Mouse (Mus musculus) cerebellum, postnatal 25 days (tissue): ENCODE results near the gene Nr2f2.

ENCODE experiments used
- DNase-seq, 2 experiments: peaks; one replicate each; pipeline ENCODE4 v3.0.0; 2021; ENCODE audit warnings: mixed read lengths in 2 of 2

Gene Nr2f2

DNA sequence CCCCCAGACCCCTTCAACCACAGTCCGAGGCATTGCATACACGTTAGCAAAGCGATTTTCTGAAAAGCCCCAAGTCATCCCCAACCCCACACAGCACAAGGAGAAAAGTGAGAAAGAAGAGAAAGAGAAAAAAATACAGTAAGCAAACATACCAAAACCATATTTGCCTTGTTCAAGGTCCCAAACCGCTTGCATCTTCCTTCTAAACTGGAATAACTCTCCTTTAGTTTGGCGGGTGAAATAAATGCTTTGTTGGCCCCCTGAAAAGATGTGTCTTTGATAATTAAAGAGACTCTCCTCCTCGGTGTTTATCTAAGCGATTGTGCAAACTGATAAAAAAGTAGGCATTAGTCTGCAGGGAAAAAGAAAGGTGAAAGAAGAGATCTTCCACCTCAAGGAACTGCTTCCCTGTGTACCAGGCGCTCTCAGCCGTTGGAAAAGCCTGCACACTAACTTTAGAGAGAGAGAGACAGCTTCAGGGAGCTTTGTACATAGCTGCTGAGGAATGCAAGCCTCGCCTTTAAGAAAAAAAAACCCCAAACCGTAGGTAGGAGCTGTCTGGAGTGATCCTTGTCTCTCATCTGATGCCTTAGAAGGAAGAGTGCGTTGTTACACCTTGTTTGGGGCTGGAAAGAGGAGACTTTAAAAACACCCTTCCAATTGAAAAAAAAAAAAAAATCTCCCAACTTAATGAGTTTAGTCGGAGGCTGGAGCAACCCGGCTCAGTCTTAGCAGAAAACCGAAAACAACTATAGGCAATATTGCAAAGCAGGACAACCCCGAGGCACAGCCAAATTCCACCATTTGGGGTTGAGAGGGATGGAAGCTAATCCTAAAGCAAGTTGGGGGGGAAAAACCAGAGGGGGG, at the start of gene Nr2f2:
Gene Nr2f2, minus strand, starts transcription at position 795 of the 867 bp plus-strand sequence.
- no peak for DNase-seq

DNA sequence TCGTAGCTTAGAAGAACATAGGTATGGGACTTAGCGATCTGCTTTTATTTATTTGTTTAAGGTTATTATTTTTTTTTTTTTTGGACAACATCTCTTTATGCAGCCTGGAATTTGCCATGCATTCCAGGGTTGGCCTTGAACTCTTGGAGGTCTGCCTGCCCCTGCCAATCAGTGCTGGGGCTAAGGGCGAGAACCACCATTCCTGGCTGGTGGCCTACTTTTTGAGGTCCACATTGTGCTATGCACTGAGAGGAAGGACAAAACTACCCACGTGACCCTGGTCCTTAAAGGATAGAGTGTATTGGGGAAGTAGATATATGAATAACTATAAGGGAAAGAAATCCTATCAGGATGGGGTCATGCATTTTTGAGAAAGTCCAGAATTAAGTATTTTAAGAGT, 47.9 kb upstream of the Nr2f2 start:
- no peak for DNase-seq

GRCm38 (mm10) chr7:70413646-70414045, 47.1 kb upstream of the Nr2f2 start:
- no peak for DNase-seq

DNA sequence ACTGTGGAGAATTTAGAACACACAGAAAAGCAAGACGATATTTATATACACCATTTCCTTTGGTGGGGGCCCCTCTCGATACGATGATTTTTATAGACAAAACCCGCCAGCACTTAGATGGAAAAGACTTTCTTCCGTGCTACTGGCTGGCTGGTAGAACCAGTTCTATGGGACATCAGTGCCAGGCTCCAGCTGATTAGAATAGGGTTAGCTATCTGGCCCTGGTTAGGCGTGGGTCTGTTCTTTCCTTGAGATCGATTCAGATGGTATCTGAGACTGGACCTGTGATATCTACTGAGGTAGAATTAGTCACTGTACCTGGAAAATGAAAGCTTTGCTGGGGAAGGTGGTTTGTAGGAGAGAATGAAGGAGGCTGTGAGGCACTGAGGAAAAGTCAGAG, 46.4 kb upstream of the Nr2f2 start:
- DNase-seq = no peak

GRCm38 (mm10) chr7:70410350-70410749, 43.8 kb upstream of the Nr2f2 start:
- DNase-seq = no peak

DNA sequence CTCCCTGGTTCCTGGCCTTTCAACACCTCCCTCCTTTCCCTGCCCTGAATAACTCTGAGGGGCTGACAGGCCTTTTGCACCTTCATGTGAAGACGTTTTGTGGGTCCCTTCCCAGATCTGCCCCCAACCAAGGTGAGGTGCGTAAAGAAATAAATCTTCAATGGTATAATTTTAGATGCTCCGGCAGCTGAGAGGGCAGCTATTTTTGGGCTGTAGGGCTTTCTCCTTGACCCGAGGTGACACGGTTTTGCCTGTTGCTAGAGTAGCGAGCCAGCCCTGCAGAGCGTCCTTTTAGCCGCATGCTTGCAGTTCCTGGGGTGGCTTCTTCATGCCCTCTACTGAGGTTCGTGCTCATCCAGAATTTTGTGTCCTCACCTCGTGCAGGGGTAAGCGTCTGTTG, 43.4 kb upstream of the Nr2f2 start:
- no peak for DNase-seq

DNA sequence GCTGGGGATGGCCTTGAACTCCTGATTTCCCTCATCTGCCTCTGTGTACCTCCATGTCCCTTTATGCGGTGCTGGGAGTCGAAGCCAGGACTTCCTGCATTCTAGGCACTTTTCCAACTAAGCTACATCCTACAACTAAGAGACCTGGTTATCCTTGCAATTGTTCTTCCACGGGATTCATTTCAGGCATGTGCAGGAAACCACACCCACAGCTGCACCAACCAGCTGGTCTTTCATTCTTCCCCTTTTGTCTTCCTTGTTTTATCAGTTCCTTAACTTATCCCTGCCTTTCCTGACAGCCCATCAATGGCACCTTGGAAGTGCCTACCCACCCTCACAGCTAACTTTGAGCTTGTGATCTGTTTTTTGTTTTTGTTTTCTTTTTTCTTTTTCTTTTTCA, 42.3 kb upstream of the Nr2f2 start:
- no peak for DNase-seq

DNA sequence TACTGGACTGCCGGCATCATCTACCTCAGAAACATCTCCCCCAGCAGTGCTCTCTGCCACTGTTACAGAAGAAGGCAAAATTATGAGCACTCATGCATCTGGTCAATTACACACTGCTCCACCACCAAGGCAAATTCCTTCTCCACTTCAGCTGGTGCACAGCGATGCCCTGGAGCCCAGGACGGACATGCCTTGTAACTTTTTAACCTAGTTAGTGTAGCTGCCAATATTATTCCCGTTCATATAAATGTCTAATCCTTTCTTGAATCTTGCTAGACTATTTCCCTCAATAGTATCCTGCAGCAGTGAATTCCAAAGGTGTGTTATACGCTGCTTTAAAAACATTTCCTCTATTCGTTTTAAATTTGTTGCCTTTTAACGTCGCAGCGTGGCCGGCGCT, 40.6 kb upstream of the Nr2f2 start:
- DNase-seq = no peak

DNA sequence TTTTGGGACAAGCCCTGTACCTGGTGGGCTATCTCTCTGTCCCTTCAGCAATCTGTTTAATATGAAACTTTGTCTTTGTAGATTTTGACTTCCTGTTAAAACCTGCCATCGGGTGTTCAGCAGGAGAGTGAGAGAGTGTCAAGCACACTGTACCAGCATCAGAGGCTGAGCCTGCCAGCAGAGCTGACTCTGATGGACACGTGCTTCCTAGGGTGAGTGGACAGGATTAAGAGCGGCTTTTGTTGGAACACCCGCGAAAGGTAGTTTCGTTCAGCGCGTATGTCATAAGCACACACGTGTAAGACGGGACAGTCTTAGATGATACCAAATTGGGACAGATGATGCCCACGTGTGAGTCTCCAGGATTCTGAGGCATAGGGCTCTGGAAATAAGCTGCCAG, 40.0 kb upstream of the Nr2f2 start:
- DNase-seq = no peak

- DNase-seq = no peak
Observed at GRCm38 (mm10) chr7:70405466-70405865, 38.9 kb upstream of the Nr2f2 start.

GRCm38 (mm10) chr7:70382828-70383227, 16.3 kb upstream of the Nr2f2 start:
- DNase-seq = no peak

- no peak for DNase-seq
Observed at GRCm38 (mm10) chr7:70381409-70382244, 15.1 kb upstream of the Nr2f2 start.

GRCm38 (mm10) chr7:70380943-70381342, 14.4 kb upstream of the Nr2f2 start:
- no peak for DNase-seq

GRCm38 (mm10) chr7:70380246-70380645, 13.7 kb upstream of the Nr2f2 start:
- DNase-seq = no peak

DNA sequence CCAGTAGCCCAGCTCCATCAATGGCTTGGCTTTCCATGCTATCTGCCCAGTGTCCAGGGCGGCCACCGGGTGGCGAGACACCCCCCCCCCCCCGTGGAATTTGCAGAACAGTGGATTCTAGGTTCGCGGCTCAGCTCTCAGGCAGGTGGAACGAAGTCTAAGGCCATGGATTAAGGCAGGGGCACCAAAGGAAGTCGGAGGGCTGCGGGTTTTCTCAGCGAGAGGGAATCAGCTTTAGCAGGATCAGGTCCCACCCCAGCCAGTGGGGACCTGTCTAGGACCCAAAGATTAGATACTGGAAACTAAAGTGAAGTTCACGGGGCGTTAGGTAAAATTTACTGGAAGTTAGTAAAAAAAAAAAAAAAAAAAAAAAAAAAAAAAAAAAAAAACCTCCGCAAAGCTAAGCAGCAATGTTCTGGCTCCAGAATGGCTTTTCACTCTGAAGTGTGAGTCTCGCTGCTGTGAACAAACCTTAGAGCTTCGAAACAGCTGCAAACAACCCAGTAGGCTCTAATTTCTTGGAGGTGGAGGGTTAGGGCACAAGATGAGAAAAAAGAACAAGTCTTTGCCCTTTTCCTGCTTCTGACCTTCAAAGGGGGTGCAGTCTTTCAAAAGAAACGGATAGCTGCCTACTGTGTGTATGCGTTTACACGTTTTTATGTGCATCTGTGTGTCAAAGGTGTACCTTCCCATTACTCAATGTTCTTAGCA, 4.2 kb upstream of the Nr2f2 start:
- DNase-seq = no peak

GRCm38 (mm10) chr7:70369731-70370551, 3.4 kb upstream of the Nr2f2 start:
- no peak for DNase-seq

DNA sequence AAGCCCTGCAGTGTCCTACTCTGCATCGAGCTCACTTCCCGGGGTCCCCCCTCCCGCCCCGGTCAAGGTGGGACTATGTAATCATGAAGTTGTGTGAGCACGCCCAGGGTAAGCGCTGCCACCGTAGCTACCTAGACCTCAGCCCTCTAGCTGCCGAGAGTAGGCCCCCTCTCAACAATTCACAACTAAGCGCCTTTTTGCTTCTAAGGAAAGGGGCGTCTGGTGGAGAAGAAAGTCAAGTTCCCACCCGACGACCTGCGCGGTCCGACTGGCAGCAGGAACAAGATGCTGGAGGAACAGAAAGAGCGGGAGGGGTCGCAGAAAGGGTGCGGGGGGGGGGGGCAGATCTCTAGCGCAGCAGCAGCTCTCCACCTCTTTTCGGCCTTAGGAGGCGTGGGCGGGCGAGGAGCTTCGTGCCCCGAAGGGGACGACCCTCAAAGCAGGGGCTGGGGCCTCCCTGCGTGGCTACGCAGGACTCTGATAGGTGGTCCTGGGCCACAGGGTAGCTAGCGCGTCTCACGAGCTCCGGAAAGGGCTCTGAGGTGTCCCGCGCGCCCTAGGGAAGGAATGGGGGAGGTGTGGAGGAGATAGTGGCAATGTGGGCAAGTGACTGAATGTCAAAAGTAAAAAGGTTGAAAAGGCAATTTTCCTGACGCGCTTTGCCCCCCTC, 2.7 kb upstream of the Nr2f2 start:
- no peak for DNase-seq

GRCm38 (mm10) chr7:70368751-70369060, 2.2 kb upstream of the Nr2f2 start:
- DNase-seq = no peak

- no peak for DNase-seq
Observed at GRCm38 (mm10) chr7:70368268-70368655, 1.7 kb upstream of the Nr2f2 start.

DNA sequence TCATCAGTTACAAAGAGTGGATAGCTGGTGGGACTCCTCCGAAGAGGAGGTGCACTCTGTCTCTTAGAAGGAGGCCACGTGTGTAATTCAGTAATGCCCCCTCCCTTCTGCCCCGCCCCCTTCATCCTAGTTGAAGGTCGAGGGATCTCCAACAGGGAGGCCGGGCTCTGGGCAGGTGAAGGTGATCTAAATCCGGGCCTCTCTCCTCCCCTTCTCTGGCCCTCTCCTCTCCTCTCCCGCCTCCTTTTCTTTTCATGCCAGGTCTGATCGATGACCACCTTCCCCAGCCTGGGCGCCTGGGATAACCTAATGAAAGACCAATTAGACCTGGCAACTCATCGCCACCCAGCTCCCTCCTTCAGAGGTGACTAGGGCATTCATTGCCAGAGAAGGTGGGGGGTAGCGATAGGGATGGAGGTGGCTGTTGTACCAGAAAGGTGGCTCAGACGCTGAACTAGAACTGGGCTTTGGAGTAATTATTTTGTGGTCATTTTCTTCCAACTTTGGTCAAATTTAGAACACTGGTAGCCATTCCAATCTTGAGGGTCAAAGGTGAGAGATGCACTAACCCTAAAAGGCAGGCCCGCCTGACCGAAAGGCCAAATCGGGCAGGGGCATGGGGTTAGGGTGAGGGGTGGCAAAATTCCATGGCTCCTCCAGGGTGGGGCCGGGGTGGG, 1.2 kb upstream of the Nr2f2 start:
- DNase-seq = no peak

- no peak for DNase-seq
Observed at GRCm38 (mm10) chr7:70366808-70367095, 217 bp upstream of the Nr2f2 start.

DNA sequence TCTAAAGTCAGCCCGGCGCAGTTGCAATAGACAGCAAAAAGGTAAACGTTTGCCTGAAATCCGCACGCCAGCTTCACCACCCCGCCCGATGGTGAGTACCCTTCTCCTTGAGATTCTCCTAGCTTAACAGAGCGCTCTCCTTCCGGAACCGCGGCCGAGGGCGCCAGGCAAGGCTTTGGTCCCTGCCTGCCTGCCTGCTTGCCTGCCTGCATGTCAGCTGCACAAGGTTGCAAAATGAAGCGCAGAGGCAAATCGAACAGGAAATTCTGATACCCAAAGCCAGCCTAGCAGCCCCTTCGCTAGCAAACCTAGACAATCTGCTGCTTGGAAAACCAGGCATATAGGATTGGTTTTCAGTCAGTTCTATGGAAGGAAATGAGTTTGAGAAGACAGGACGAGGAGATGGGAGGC, 1.1 kb downstream of the Nr2f2 start:
- DNase-seq = peak; percentile 25 to 54
